Mouse (Mus musculus) E14TG2a.4 (cell line): ENCODE measurements around the gene Anp32e.
"Not testable (repeated sequence)": the region's sequence is repeated elsewhere in the genome, so short reads cannot be mapped to it uniquely, and the experiment has no call there.

Source experiments
- CTCF ChIP-seq: conservative IDR thresholded peaks from 2 replicates; pipeline ENCODE4 v1.5.1; 2014; ENCODE audit warnings: low read length
- NANOG ChIP-seq: IDR thresholded peaks from 2 replicates; pipeline ENCODE4 v1.6.1; 2014; ENCODE audit warnings: borderline replicate concordance, low read length, mixed read lengths
- POU5F1 ChIP-seq: IDR thresholded peaks from 2 replicates; pipeline ENCODE4 v1.6.1; 2014; ENCODE audit warnings: low read length, borderline replicate concordance

GRCm38 (mm10) chr3:95923429-95923828 lies 5.6 kb upstream of the Anp32e start:
- not testable (repeated sequence) for TF ChIP-seq CTCF, NANOG, POU5F1
